Mouse (Mus musculus): ENCODE measurements around the gene Fancc.

Fancc gene

DNA sequence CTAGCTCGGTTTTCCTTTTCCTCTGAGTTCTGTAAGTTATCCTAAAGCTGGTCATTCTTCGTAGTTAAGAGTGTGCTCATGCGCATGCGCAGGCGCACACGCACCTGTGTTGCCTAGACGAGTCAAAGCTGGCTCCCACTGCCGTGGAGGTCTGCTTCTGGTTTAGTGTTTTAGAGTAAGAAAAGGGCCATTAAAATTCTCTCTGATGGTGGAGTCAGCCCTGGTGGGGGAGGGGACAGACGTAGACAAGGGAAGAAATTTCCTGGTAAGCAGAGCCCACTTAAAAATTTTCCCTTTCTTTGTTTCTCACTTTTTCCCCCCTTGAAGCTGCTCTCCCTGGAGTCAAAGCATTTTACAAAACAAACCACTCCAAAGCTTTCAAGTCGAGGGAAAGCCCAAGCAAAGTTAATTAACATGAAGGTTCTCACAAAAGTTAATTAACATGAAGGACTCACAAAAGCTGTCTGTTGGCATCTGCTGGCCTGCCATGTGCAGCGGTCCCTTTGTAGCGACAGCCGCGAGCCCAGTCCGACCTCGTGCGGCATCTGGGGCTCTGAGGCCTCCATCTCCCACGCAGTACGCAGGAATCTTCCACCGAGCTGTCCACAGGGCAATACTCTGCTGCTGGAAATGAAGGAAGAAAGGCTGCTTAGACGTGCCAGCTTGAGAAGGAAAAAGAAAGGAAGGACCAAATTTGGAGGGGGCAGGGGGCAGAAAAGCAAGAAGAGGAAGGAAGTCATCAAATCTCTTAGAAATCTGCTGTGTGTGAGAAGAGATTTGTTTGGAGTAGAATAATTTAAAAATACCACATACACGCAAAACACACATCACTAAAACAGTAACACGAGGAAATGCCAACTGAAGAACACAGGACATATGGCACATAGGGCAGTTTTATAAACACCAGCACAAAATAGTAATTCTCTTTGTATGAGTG, at the start of gene Fancc:
Gene Fancc, minus strand, starts transcription at position 633 of the 937 bp plus-strand sequence.
- DNase-seq (ENCODE audit: extremely low spot score, low read depth, low spot score): peak; percentile 75

DNA sequence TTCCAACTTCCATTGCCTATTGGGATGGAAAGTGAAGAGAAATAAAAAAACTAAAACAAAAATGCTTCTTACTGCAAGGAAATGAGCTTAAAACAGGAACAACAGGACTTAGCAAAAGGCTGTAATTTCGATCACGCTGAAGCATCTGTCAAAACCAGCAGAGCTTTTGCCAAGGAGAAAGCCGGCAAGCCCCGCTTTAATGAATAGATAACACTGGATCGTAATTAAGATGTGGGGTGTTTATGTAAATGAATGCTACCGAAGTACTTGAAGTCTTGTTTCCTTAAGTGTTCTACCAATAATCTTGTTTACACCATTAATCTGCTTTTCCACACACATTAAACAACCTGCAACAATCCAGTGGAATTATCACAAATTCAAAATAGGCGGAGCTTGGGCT, 48.2 kb upstream of the Fancc start:
- no peak for DNase-seq (ENCODE audit: extremely low spot score, low read depth, low spot score)

DNA sequence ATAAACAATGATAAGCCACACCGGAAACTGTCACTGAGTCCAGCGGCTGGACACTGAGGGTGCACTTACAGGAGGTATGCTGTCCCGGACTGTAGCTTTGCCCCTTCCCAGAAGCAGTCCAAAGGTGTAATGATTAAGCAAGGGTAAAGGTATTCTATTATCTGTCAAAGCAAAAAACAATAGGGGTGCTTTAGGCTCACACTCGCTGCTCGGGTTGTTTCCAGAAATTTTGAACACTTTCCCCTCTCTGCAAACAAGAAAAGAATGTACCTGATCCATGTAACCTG, 47.8 kb upstream of the Fancc start:
- no peak for DNase-seq (ENCODE audit: extremely low spot score, low read depth, low spot score)

DNA sequence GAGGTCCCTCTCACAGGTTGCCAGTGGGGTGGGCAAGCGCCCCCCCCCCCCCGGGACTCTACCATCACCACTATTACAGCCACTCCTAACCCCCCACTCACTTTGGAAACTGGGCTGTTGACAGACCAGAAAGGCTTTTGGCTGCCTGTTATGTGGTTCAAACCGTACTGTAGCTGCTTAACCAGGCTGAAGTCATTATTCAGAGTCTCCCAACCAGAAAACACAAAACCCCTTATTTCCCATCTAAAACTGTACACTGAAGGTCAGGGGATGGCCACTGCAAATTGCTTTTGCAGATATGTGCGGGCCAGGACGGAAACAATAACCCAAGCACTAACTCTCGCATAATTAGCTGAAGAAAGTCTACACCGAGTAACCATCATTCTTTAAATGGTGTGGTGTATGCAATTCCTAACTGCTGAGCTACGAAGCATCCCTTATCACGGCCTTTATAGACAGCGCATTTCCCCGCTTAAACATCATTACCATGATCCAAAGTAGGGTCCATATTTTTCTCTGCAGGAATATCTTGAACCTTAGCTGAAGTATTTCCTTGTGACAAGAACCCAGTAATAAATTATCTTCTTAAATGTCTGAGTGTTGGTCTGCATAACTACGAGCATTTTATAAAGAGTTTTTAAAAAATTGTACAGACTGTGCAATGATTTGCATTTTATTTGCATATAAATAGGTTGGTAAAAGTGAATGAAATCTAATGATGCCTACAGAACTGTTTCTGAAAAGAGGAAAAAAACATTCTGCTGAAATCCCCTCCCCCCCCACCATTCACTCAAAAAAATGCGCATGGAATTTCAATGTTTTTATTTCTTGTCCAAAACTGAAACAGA, 47.3 kb upstream of the Fancc start:
- DNase-seq (ENCODE audit: extremely low spot score, low read depth, low spot score): no peak

DNA sequence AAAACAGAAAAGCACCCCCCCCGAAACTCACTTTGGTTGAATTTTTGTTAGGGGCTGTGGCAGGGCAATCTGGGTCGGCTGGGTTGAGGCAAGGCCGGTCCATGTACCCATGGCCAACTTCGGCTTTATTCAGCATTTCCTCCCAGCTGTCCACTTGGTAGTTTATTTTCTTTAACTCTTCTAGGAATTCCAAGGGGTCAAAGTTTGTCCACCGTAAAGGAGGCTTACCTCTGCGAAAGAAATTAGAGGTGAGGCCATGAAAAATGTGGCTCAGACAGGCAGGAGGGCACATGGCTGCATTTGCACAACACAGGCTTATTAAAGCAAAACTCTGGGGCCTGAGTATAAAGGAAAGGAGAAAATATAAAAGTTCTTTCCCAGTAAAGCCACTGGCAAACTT, 46.4 kb upstream of the Fancc start:
- DNase-seq (ENCODE audit: extremely low spot score, low read depth, low spot score): no peak

DNA sequence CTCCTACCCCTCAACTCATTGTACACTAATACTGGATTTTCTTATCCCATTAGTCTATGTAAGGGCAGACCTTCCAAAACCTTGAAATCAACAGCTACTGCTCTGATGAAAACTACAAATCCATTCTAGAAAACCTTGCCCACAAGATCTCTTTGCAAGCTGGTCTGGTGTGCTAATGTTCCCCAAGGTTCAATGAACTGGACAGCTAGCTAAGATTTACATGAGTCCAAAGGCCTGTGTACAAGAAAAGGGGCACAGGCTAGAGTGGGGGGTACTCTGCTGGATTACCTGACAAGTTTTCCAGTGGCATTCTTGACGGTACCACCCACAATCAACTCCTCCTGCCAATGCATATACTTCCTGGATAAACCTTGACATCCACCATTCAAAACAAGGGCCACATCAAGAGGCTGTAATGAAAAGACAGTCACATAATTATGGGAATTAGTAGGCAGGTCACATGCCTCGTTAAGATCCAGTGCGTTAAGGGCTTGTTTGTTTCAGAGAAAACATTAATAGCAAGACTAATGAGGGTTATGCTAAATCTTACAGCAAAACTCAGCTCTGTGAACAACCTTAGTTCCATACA, 45.8 kb upstream of the Fancc start:
- DNase-seq (ENCODE audit: extremely low spot score, low read depth, low spot score): no peak

DNA sequence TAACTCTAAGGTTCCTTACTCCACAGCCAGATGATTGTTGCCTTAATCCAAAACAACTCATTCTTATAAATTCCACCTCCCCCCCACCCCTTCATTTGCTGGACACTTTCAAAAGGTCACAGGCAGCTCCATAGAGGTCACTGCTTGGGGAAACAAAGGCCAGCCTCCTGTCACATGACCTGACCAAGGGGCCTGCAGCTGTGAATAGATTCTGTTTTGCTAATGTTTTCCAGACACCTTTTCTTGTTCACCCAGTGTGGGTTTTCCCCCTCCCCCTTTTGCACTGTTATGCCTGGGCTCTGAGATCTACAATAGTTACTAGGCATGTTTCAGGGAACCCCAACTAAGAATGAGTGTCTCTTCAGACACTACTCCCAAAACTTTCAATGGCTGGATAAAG, 44.4 kb upstream of the Fancc start:
- no peak for DNase-seq (ENCODE audit: extremely low spot score, low read depth, low spot score)

DNA sequence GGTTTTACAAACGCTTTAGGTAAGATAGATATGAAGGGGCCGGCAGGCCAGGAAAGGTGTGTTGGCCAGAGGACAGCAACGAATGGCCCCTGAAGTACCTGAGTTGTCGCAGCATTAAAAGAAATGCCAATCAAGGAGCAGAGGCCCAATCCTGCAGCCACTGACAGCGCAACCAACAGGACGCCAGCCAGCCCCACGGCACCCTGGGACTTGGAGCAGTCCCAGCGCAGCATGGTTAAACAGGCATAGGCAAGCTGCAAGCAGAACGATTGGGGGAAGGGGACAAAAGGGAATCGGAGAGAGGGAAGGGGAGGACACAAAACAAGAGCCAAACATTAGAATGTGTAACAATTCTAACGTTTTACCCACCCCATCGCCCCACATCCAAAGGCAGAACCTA, 43.5 kb upstream of the Fancc start:
- DNase-seq (ENCODE audit: extremely low spot score, low read depth, low spot score): no peak

DNA sequence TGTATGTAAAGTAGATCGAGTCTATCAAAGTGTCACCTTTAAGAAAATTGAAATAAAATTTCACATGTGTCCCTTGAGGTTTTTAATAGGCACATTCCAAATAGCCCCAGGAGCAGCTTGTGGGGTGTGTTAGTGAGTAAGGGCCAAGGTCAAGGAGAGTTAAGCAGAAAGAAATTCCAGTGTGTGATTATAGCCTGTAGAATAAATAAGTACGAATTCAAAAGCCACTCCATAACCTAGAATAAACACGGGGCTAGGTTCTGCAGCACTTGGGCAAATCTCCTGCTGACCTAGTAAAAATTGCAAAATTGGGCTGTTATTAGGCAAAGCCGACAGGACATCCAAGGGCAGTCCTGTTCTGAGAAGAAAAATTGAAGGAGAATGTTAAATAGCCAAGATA, 37.9 kb upstream of the Fancc start:
- no peak for DNase-seq (ENCODE audit: extremely low spot score, low read depth, low spot score)

DNA sequence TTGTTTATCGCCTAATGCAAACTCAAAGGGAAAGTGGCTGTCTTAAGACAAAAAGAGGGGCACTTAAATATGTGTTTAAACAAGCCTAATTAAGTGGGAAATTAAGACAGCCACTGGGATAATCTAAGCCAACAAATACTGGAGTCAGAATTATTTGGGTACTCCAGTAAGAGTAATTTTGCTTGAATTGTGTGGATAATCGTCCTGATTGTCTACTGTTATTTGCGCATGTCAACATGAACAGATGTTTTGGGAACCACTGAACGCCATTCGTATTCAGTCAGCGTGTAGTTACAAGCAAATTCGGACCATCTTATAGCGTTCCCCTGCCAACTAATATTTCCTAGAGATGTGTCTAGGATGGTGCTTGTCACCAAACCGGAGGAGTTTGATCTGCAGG, 33.8 kb upstream of the Fancc start:
- DNase-seq (ENCODE audit: extremely low spot score, low read depth, low spot score): no peak

DNA sequence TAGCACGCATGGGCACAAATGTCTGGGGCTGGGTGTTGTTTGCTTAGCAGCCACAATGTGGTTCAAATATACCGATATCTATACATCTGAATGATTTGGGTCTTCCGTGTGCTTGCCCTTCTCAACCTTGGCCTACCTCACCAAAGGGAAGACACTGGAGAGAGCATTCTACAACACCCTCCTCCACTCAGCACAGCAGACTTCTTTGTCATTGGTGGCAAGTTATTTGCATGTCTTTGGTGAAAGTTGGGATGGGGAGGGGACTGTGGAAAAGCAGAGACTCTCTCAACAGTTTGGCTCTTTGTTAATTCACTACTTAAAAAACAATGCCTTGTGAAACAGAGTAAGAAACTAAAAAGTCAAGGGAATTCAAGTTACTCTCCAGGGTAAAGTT, 33.3 kb upstream of the Fancc start:
- DNase-seq (ENCODE audit: extremely low spot score, low read depth, low spot score): no peak

DNA sequence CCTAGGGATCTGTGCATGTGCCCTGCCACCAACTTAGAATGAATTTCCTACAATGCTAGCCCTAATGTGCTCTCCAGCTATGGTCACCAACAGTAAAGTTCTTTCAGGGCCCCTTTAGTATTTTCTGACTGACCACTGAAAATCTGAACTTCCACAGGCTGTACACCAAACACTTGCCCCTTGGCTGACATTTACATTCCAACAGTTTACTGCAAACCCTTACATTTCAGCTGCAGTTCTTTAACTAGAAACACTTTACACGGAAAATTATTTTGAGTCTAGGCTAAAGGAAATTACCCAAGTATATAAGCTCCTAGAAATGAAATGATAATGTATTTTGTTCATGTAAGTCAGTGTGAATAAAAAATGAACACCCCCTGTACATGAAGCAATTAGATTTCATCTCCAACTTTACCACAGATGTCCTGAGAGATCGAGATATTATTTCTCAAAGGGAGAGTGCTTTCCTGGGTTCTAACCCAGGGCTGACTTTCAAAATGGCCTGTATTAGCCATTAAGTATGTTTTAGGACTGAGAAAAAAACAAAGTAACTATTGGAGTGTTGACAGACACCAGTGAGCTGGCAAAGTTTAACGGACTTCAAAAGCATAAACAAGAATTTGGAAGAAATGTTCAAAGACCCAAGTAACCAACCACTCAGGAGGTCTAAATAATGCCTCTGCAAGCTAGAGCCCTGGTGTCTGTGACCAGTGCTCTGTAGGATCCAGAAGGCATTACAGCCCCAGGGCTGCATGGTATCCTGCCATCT, 32.7 kb upstream of the Fancc start:
- DNase-seq (ENCODE audit: extremely low spot score, low read depth, low spot score): no peak

DNA sequence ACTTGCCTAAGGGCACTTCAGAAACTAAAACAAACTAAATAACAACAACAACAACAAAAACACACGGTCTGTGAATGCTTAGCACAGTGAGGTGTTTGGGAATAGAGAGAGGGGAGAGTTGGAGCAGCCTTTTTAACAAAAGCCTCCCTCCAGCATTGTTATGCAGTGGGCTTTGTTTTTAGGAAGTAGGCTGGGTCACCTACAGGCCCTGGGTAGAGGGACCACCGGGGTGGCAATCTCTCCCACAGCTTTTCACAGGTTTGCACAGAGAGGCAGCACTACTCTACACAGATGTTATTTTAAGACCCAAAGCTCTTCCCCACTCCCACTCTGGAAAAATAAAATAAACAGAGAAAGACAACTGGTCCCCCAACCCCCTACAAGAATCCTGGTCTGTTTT, 31.8 kb upstream of the Fancc start:
- no peak for DNase-seq (ENCODE audit: extremely low spot score, low read depth, low spot score)

DNA sequence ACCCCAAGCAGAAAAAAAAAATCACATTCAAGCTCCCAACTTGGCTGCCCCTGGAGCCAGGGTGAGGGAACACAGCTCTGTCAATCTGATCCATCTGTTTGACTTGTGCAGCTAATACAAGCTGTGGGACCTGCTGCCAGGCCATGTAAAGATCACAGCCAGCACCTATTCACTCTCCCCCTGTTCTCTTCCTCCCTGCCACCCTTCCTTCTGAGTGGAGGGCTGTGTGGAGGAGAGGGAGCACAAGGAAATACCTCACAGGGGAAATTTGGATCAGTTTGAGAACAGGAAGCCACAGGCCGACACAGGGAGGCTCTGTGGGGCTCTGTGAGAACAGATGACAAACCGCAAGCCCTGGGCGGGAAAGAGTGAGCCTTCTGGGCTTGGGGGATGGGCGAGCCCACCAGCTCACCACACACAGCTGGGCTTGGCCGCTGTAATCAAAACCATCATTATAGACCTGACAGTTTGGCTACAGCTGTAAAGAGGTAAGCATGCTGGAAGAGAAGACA, 31.1 kb upstream of the Fancc start:
- no peak for DNase-seq (ENCODE audit: extremely low spot score, low read depth, low spot score)

DNA sequence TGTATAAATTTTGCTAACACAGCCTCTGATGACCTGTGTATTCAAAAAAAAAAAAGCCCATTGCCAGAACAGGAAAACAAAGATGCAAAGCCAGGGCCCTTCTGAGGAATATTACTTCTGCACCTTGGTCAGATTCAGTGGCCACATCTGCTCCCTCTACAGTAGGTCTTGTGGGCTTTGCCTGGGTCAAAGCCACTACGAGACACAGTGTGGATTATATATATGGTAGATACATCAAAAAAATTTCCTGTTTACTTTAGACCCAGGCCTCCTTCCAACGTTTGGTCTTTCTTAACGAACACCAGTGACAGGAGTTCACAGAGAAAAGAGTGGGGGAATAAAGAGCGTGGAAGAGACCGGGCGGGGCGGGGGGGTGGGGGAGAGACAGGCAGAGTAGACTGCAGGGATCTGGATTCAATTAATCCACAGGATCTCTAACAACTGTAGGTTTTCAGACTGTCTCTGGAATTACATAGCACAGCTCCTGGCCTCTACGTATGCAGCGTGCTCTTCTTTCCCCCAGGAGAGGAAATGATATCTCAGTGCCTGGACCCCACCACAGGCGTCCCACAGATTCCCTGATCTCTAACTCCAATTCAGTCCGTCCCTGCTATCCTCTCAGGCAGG, 28.6 kb upstream of the Fancc start:
- no peak for DNase-seq (ENCODE audit: extremely low spot score, low read depth, low spot score)

DNA sequence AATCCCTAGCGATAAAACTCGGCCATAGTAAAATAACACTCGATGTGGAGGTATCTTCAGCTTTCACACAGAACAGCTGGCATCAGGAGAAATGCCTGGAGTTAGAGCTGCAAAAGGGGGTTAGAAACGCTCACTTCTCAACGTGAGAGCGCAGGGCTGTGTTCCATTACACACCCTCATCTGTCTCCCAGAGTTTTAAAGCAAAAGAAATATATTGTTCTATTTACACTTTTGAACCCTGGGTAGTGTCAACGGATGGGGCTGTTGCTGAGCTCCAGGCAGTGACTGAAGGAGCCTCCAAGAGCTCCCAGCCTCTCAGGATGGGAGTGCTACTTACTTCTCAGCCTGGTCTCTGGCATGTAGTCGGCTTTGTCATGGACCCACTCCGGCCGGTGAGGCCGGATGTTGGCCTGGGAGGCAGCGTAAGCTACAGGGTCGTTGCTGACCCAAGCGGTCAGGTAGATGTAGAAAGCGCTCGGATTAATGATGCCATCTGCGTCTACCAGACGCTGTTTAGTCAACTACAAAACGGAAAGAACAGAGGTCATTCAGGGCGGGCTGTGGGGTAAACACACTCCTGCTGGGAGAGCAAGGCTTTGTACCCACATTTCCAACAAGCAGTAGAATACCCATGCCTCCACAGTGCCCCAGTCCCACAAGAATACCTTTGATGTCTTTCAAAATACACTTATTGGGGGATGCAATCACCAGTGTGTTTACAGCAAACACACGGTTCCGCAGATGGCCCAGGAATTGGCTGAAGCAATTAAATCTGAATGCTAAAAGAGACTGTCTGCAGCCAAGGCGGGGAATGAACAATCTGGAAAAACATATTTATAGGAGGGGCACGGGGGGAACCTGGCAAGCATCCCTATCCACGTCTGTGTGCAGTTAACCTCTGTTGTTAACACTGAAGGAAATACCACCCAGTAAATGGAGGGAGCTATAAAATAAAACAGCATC, 27.8 kb upstream of the Fancc start:
- DNase-seq (ENCODE audit: extremely low spot score, low read depth, low spot score): no peak

DNA sequence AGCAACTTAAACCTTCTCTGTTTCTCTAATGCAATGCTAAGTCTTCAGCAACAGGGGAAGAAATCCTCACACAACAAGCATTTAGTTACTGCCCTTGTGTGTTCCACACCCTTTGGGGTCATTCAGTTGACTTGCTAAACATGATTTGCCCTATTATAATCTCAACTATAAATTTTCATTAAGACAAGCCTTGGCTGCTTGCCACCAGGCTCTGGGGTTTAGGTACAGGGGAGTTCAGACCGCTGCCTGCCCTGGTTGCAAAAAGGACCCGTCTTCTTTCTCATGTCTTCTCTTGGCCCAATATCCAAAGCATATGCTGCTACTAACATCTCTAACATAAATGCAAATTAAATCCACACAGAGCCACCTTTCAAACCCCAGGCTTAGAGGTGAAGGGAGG, 27.0 kb upstream of the Fancc start:
- no peak for DNase-seq (ENCODE audit: extremely low spot score, low read depth, low spot score)

DNA sequence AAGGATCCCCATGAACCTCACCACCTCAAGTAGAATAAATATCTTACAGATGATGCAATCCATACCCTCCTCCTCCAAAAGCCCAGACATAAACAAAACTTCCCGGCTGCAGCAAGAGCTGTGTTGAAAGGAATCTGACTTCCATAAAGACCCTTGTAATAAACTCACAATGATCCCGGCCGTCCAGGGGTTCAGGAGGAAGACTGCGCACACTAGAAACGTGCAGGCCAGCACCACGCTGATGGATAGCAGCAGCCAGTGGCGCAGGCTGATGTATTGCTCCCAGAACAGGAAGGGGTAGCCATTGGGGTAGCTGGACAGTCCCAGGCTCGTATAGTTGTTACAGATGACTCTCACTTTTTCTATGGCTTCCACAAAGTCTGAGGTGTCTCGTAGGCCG, 25.8 kb upstream of the Fancc start:
- DNase-seq (ENCODE audit: extremely low spot score, low read depth, low spot score): no peak

DNA sequence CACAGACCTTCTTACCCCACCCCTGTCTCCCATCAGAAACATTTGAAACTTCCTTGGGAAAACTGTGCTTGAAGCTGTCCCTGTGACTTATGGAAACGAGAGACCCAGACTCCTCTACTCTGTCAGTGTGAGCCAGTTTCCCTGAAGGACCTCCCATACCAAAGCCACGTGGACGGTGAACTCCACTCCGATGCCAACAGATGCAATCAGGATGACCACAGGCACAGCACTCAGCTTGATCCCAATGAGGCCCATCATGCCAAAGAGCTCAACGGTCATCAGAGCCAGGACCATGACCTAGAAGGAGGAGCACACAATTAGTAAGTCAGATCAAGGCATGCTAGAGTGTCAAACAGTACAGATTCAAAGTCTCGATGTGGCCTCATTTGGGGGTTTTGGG, 23.0 kb upstream of the Fancc start:
- DNase-seq (ENCODE audit: extremely low spot score, low read depth, low spot score): no peak

Data from hindlimb bud, embryonic 11.5 days (tissue).